In the genomic region with DNA sequence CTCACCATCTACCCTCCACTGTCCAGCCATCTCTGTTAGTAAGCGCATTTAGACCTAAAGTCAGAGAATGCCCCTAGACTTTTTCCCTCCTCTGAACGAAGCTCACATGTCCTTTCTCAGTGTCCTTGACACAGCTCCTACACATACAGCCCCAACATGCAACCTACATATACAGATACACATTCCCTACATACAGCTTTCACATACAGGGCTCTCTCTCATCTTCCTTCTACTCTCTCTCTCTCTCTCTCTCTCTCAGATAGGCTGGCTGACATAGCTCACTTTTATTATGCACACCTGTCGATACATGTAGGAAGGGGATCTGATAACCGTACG, we compare ENCODE assay signal across 8 mouse cellular contexts. TPM values are rescaled to one million over a fixed set of nuclear protein-coding genes. Genes with fewer than 3 reads are reported as not detected.
A peak's percentile ranks its signal among the peaks of the same experiment; 100 is the strongest.
DNase-seq lines count a peak whose midpoint lies in the region; ATAC-seq and TF ChIP-seq lines count a peak whose summit lies in the region.

No protein-coding gene starts in this region.

- H3K4me3 ChIP-seq in testis, adult 2 months (ENCODE audit: control insufficient read depth, low read depth, low read length): peak overlapping the region; percentile 80; the same call in 1 of the 2 replicates
- peak overlapping the region; percentile 81 for H3K4me3 ChIP-seq in liver, embryonic 11.5 days (ENCODE audit: low read depth, low read length)
- peak overlapping the region; percentile 93 for H3K4me3 ChIP-seq in stomach, postnatal 0 days (ENCODE audit: low read depth, low read length)

- no peak overlapping the region; the same call in 1 of the 2 replicates for H3K9ac ChIP-seq in liver, embryonic 11.5 days (ENCODE audit: low read depth, low read length)
- peak overlapping the region; percentile 97 for H3K9ac ChIP-seq in stomach, postnatal 0 days (ENCODE audit: low read length)

- peak overlapping the region; percentile 92 for H3K4me2 ChIP-seq in liver, embryonic 11.5 days
- peak overlapping the region; percentile 75 for H3K4me2 ChIP-seq in stomach, postnatal 0 days (replicated peaks; ENCODE audit: low read depth)

- no peak for TF ChIP-seq POLR2A in testis, adult 2 months (IDR thresholded peaks at IDR 0.05; ENCODE audit: control insufficient read depth, low read depth, low read length)

- H3K36me3 ChIP-seq in testis, adult 2 months (ENCODE audit: control insufficient read depth, insufficient read depth, low read length): no peaks in the 10 kb centered on the region
- no peaks in the 10 kb centered on the region for H3K36me3 ChIP-seq in liver, embryonic 11.5 days (ENCODE audit: control insufficient read depth, insufficient read depth, low read length)
- no peaks in the 10 kb centered on the region for H3K36me3 ChIP-seq in stomach, postnatal 0 days (ENCODE audit: control insufficient read depth, insufficient read depth, low read length)

- TF ChIP-seq EP300 in stomach, postnatal 0 days (optimal IDR thresholded peaks at IDR 0.05): no peak

- TF ChIP-seq CTCF in testis, adult 2 months (IDR thresholded peaks at IDR 0.05; ENCODE audit: control insufficient read depth, insufficient read depth, insufficient replicate concordance, low read depth, low read length): no peak
- TF ChIP-seq CTCF in stomach, postnatal 0 days (IDR thresholded peaks at IDR 0.05; ENCODE audit: low read depth): no peak

- no peaks in the 10 kb centered on the region for H3K9me3 ChIP-seq in liver, embryonic 11.5 days (ENCODE audit: control insufficient read depth, low read length)
- H3K9me3 ChIP-seq in stomach, postnatal 0 days (ENCODE audit: control insufficient read depth, low read length): no peaks in the 10 kb centered on the region

- H3K4me1 ChIP-seq in testis, adult 2 months (ENCODE audit: control insufficient read depth, insufficient read depth, low read length): peaks cover 6% of the 10 kb centered on the region
- peaks cover 11% of the 10 kb centered on the region for H3K4me1 ChIP-seq in liver, embryonic 11.5 days (replicated peaks; ENCODE audit: control insufficient read depth, insufficient read depth, low read length)
- H3K4me1 ChIP-seq in stomach, postnatal 0 days (replicated peaks; ENCODE audit: control insufficient read depth, insufficient read depth): no peaks in the 10 kb centered on the region

- 48% methylated on average over 5 of the region's 5 CpGs for WGBS in liver, embryonic 11.5 days
- WGBS in stomach, postnatal 0 days: 17% methylated on average over 5 of the region's 5 CpGs

- H3K27ac ChIP-seq in testis, adult 2 months (ENCODE audit: control insufficient read depth, insufficient read depth, low read depth, low read length): no peak overlapping the region
- no peak overlapping the region; the same call in 1 of the 2 replicates for H3K27ac ChIP-seq in liver, embryonic 11.5 days (ENCODE audit: low read depth, low read length)
- H3K27ac ChIP-seq in stomach, postnatal 0 days (replicated peaks): peak overlapping the region; percentile 98; the same call in 1 of the 2 replicates

- no peak for DNase-seq in frontal cortex, postnatal 25 days (ENCODE audit: low spot score in 2 of 2)
- no peak for DNase-seq in testis, postnatal 10 days (ENCODE audit: low spot score)
- DNase-seq in liver, embryonic 11.5 days (ENCODE audit: low spot score): no peak
- DNase-seq in stomach, postnatal 0 days (ENCODE audit: low spot score): no peak
- DNase-seq in left cerebral cortex, postnatal 25 days (ENCODE audit: low spot score in 2 of 2): no peak
- no peak for DNase-seq in layer of hippocampus, adult 9-11 months

- no peaks in the 10 kb centered on the region; the same call in 1 of the 2 replicates for H3K27me3 ChIP-seq in testis, adult 2 months (ENCODE audit: control insufficient read depth, insufficient read depth, low read length)
- H3K27me3 ChIP-seq in liver, embryonic 11.5 days (replicated peaks; ENCODE audit: control insufficient read depth, insufficient read depth, low read length): peaks cover 27% of the 10 kb centered on the region
- H3K27me3 ChIP-seq in stomach, postnatal 0 days (ENCODE audit: control insufficient read depth, insufficient read depth, low read length): no peaks in the 10 kb centered on the region

- intact Hi-C loops in left cerebral cortex, postnatal 25 days (cut with DNase I): loop anchor here (1.0 to 5.0 kb wide), 2 partner anchors 52 to 181 kb away; no protein-coding TSS in a partner anchor

- ATAC-seq in frontal cortex, adult (ENCODE audit: low TSS enrichment): peak; percentile 22
- ATAC-seq in liver, embryonic 11.5 days (replicated peaks; ENCODE audit: low FRiP score): no peak
- ATAC-seq in stomach, postnatal 0 days (ENCODE audit: low FRiP score, low TSS enrichment): no peak; the same call in 1 of the 2 replicates

RNA-seq across cellular contexts. Expression of a gene that starts 0.7 kb away (rescaled TPM):
- polyA plus RNA-seq in testis, adult 2 months (2012; rRNA removed): 0.58 and 0.83 TPM in 2 replicates
- 4.0 and 4.3 TPM in 2 replicates for polyA plus RNA-seq in liver, embryonic 11.5 days (2014; fragmentation: Nextera tagmentation; extraction: Ambion mirVana)
- 6.1 and 6.4 TPM in 2 replicates for polyA plus RNA-seq in stomach, postnatal 0 days (2015; fragmentation: Nextera tagmentation; extraction: Ambion mirVana)
- 10 to 100 TPM; 54.2 to 58.7 TPM for total RNA-seq in left cerebral cortex, postnatal 25 days (2021)

RNA-seq across cellular contexts. Expression of a gene that starts 6.2 kb away (rescaled TPM):
- polyA plus RNA-seq in testis, adult 2 months (2012; rRNA removed): 1.3 TPM in 2 replicates
- polyA plus RNA-seq in liver, embryonic 11.5 days (2014; fragmentation: Nextera tagmentation; extraction: Ambion mirVana): 0.48 and 0.61 TPM in 2 replicates
- polyA plus RNA-seq in stomach, postnatal 0 days (2015; fragmentation: Nextera tagmentation; extraction: Ambion mirVana): 25.6 and 26.0 TPM in 2 replicates
- 10 to 100 TPM; 15.4 to 17.9 TPM for total RNA-seq in left cerebral cortex, postnatal 25 days (2021)

Comparison
In these comparisons a context has a peak if more than half of its experiments do, and no peak if none do; other contexts are left out.
1. RNA of a gene that starts 6.2 kb away (polyA plus RNA-seq): 25.6 to 26.0 TPM in stomach, postnatal 0 days; 1.3 TPM in testis, adult 2 months and 0.48 to 0.61 TPM in liver, embryonic 11.5 days; every median in the first group is over 10 times any median in the second.
2. Peak in every context shown above with its lines, with median percentiles within 50 percentile points of each other: H3K4me3 ChIP-seq.